Mouse (Mus musculus): ENCODE measurements around the gene Depdc5. TPM values are rescaled to one million over a fixed set of nuclear protein-coding genes. Genes with fewer than 3 reads are reported as not detected.

Depdc5 gene
- polyA plus RNA-seq, 1 experiment from 2014 or later: 23.8 TPM

DNA sequence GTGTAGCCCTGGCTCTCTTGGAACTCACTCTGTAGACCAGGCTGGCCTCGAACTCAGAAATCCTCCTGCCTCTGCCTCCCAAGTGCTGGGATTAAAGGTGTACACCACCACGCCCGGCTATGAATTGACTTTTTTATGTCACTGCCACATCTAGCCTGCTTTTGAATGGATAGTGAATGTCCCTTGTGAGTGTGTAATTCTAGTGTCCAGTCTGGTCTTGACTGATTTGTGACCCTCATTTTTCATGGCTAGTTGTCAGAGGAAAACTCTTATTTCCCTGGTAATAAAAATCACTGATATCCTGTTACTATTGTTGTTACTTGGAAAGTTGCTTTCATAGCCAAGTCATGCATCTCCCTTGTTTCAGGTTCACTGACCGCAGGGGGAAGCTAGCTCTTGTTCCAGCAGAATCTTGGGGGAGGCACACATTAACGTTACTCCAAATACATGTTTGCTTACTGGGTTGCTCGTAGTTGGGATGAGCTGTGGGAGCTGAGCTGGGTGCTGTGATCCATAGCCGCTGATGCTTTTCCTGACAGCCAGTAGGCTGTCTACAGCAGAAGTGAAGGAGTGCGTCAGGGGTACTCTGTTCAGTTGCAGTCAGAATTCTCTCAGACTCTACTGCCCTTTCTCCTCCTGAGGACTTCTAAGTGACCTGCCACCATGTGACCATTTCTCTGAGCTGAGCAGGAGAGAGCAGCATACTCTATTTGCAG lies 77.9 kb downstream of the Depdc5 start:
- ATAC-seq (ENCODE audit: low read depth): no peak
- Histone ChIP-seq H3K4me1 (replicated peaks; ENCODE audit: control insufficient read depth, insufficient read depth, low read length) (no peaks in the 10 kb centered on the region), H3K36me3 (ENCODE audit: control insufficient read depth, insufficient read depth, low read length) (peaks cover 31% of the 10 kb centered on the region), H3K9me3 (ENCODE audit: control insufficient read depth, low read length) (no peaks in the 10 kb centered on the region), H3K9ac (ENCODE audit: low read length) (no peak overlapping the region), H3K27me3 (ENCODE audit: control insufficient read depth, insufficient read depth, low read depth, low read length) (no peaks in the 10 kb centered on the region), H3K27ac (ENCODE audit: low read length) (no peak overlapping the region), H3K4me3 (ENCODE audit: low read length) (no peak overlapping the region), H3K4me2 (ENCODE audit: low read depth, low read length) (no peak overlapping the region)
- 92% methylated on average over 8 of the region's 8 CpGs for WGBS

DNA sequence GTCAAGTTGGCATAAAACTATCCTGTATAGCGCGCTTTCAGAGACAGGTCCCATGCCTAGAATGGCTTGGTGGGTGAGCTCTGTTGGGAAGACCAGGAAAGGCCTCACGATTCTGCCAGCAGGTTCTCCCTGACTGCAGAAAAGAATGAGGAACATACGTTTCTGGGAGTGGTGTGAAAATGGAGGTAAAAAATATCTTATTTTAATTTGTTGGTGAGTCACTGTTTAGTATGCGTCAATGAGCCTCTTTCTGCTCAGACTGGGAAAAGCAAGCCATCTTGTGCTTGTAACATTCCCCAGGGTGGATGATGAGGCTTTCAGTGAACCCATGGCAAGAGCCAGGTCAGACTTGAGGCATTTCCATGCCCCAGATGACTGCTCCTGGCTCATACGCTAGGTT lies 86.6 kb downstream of the Depdc5 start:
- Histone ChIP-seq H3K27ac (ENCODE audit: low read length) (no peak overlapping the region), H3K27me3 (ENCODE audit: control insufficient read depth, insufficient read depth, low read depth, low read length) (no peaks in the 10 kb centered on the region), H3K36me3 (ENCODE audit: control insufficient read depth, insufficient read depth, low read length) (peaks cover 31% of the 10 kb centered on the region), H3K9ac (ENCODE audit: low read length) (no peak overlapping the region), H3K4me1 (replicated peaks; ENCODE audit: control insufficient read depth, insufficient read depth, low read length) (no peaks in the 10 kb centered on the region), H3K4me2 (ENCODE audit: low read depth, low read length) (no peak overlapping the region), H3K4me3 (ENCODE audit: low read length) (no peak overlapping the region), H3K9me3 (ENCODE audit: control insufficient read depth, low read length) (no peaks in the 10 kb centered on the region)
- WGBS: 94% methylated on average over 6 of the region's 6 CpGs
- ATAC-seq (ENCODE audit: low read depth): no peak

DNA sequence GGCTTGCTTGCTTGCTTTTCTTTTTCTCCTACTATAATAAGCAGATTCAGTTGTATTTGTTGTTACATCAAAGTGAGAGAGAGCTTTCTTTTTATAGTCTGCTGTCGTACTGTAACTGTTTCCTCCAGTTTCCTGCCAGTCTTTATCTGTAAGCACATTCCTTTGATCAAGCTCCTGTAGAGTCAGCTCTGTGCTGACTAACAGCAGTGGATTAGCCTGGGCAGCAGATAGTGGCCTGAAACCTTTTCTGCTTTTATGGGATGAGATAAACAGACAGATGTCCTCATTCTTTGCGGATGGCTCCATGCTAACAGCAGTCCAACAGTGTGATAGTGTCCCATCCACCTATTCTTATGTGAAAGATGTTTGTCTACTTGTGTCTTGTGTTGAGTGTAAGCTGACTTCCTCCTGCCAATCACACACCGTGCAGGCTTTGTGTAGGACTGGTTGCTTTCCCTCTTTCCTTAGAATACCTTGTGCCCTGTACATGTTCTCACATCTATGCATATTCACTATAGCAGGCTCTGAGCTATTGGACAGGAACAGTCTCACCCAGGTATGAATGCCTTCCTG lies 87.3 kb downstream of the Depdc5 start:
- Histone ChIP-seq H3K27me3 (ENCODE audit: control insufficient read depth, insufficient read depth, low read depth, low read length) (no peaks in the 10 kb centered on the region), H3K9ac (ENCODE audit: low read length) (no peak overlapping the region), H3K9me3 (ENCODE audit: control insufficient read depth, low read length) (no peaks in the 10 kb centered on the region), H3K27ac (ENCODE audit: low read length) (no peak overlapping the region), H3K4me2 (ENCODE audit: low read depth, low read length) (no peak overlapping the region), H3K4me1 (replicated peaks; ENCODE audit: control insufficient read depth, insufficient read depth, low read length) (no peaks in the 10 kb centered on the region), H3K36me3 (ENCODE audit: control insufficient read depth, insufficient read depth, low read length) (peaks cover 31% of the 10 kb centered on the region), H3K4me3 (ENCODE audit: low read length) (no peak overlapping the region)
- 61% methylated on average over 3 of the region's 3 CpGs for WGBS
- ATAC-seq (ENCODE audit: low read depth): no peak

DNA sequence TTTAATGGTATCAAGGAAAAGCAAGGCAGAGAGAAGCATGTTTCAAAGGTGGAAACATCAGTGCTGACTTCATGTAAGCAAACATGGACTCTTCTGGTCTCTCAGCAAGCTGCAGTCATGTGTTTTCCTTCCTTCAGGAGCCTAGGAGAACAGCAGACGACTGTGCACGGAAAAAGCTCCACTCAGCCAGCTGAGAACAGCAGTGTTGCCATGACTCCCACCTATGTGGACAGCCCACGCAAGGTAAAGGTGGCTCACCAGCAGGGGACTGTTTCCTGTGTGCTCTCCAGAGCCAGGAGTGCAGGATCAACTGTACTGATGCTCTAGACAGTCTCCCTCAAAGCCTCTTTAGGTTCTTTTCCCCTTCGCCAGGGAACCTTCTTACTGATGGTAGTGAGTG lies 92.2 kb downstream of the Depdc5 start:
- no peak overlapping the region for H3K9ac ChIP-seq (ENCODE audit: low read length)
- H3K9me3 ChIP-seq (ENCODE audit: control insufficient read depth, low read length): no peaks in the 10 kb centered on the region
- no peak for ATAC-seq (ENCODE audit: low read depth)
- peaks cover 23% of the 10 kb centered on the region for H3K36me3 ChIP-seq (ENCODE audit: control insufficient read depth, insufficient read depth, low read length)
- H3K27me3 ChIP-seq (ENCODE audit: control insufficient read depth, insufficient read depth, low read depth, low read length): no peaks in the 10 kb centered on the region
- no peaks in the 10 kb centered on the region for H3K4me1 ChIP-seq (replicated peaks; ENCODE audit: control insufficient read depth, insufficient read depth, low read length)
- no peak overlapping the region for H3K27ac ChIP-seq (ENCODE audit: low read length)
- H3K4me2 ChIP-seq (ENCODE audit: low read depth, low read length): no peak overlapping the region
- WGBS: 71% methylated on average over 4 of the region's 4 CpGs
- no peak overlapping the region for H3K4me3 ChIP-seq (ENCODE audit: low read length)

DNA sequence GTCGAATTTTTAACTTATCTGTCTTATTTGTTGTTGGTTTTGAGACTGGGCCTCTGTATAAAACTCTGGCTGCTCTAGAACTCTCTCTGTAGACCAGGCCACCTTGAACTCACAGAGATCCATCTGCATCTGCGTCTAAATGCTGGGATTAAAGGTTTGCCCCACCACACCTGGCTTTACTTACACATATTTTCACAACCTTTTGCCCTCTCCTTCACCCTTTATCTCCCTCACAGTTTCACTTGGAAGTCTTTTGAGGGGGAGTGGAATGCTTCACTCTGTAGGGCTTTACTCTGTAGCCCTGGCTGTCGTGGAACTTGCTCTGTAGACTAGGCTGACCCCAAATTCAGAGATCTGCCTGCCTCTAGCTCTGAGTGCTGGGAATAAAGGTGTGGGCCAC lies 98.1 kb downstream of the Depdc5 start:
- Histone ChIP-seq H3K9me3 (ENCODE audit: control insufficient read depth, low read length) (no peaks in the 10 kb centered on the region), H3K4me1 (replicated peaks; ENCODE audit: control insufficient read depth, insufficient read depth, low read length) (no peaks in the 10 kb centered on the region; the same call in 1 of the 2 replicates), H3K36me3 (ENCODE audit: control insufficient read depth, insufficient read depth, low read length) (peaks cover 20% of the 10 kb centered on the region), H3K4me2 (ENCODE audit: low read depth, low read length) (no peak overlapping the region), H3K4me3 (ENCODE audit: low read length) (no peak overlapping the region), H3K27ac (ENCODE audit: low read length) (no peak overlapping the region), H3K27me3 (ENCODE audit: control insufficient read depth, insufficient read depth, low read depth, low read length) (no peaks in the 10 kb centered on the region), H3K9ac (ENCODE audit: low read length) (no peak overlapping the region)
- WGBS: 54% methylated on average over 3 of the region's 3 CpGs
- no peak for ATAC-seq (ENCODE audit: low read depth)

DNA sequence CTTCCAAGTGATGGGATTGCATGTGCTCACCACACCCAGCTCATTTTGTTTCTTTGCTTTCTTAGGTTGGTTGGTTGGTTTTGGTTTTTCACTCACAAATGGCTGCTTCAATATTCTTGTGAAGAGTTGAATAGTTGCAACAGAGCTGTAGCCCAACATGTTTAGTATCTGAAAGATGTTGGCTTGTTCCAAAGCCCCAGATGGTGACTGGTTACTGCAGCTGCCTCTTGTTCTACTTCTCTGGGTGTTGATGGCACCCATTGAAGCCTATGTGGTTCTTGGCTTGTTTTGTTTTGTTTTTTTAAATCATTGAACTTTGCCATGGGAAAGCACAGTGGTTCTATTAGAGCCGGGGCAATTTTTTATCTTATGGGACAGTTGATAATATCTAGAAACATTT lies 99.1 kb downstream of the Depdc5 start:
- Histone ChIP-seq H3K9ac (ENCODE audit: low read length) (no peak overlapping the region), H3K9me3 (ENCODE audit: control insufficient read depth, low read length) (no peaks in the 10 kb centered on the region), H3K27me3 (ENCODE audit: control insufficient read depth, insufficient read depth, low read depth, low read length) (no peaks in the 10 kb centered on the region), H3K4me1 (replicated peaks; ENCODE audit: control insufficient read depth, insufficient read depth, low read length) (no peaks in the 10 kb centered on the region; the same call in 1 of the 2 replicates), H3K27ac (ENCODE audit: low read length) (no peak overlapping the region), H3K4me2 (ENCODE audit: low read depth, low read length) (no peak overlapping the region), H3K36me3 (ENCODE audit: control insufficient read depth, insufficient read depth, low read length) (peaks cover 22% of the 10 kb centered on the region), H3K4me3 (ENCODE audit: low read length) (no peak overlapping the region)
- ATAC-seq (ENCODE audit: low read depth): no peak
- 90% methylated on average over 1 of the region's 1 CpGs for WGBS

DNA sequence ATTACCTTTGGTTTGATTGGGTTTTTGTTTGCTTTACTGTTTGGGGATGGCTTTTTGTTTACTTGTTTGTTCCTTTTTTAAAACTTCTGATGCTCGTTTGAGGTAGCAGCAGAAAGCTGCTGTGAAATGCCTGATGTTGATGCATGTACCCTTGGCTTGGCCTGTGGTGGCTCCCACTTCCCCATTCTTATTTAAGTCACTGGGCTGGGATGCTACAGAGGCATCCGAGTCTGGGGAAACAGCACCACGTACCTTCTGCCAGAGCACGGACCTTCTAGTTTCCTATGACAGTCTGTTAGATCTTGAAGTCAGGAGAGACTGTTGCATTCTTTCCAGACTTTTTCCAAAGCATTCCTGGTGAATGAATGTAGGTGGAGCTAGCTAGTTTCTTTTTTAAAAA lies 113.0 kb downstream of the Depdc5 start:
- no peaks in the 10 kb centered on the region for H3K27me3 ChIP-seq (ENCODE audit: control insufficient read depth, insufficient read depth, low read depth, low read length)
- no peak for ATAC-seq (ENCODE audit: low read depth)
- peaks cover 18% of the 10 kb centered on the region; the same call in 1 of the 2 replicates for H3K36me3 ChIP-seq (ENCODE audit: control insufficient read depth, insufficient read depth, low read length)
- H3K4me3 ChIP-seq (ENCODE audit: low read length): no peak overlapping the region
- no peak overlapping the region for H3K4me2 ChIP-seq (ENCODE audit: low read depth, low read length)
- no peaks in the 10 kb centered on the region for H3K4me1 ChIP-seq (replicated peaks; ENCODE audit: control insufficient read depth, insufficient read depth, low read length)
- H3K9me3 ChIP-seq (ENCODE audit: control insufficient read depth, low read length): no peaks in the 10 kb centered on the region
- H3K27ac ChIP-seq (ENCODE audit: low read length): no peak overlapping the region
- WGBS: 79% methylated on average over 4 of the region's 4 CpGs
- no peak overlapping the region for H3K9ac ChIP-seq (ENCODE audit: low read length)

DNA sequence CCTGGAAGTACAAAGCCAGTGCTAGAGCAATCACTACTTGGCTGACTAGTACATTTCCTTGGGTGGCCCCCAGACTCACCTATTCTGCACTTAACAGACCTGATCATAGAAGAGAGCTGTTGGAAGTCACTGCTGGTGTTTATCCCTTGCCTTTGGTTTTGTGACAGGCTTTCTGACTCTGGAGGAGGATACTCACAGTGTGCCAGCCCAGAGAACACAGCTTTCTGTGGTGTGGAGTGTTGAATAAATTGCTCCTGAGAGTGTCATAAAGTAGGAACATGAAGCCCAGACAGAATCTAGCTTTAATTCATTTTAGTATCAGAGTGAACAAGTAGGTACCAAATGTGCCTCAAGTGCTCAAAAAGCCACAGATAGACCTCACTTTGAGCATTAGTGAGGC lies 113.7 kb downstream of the Depdc5 start:
- no peak for ATAC-seq (ENCODE audit: low read depth)
- no peaks in the 10 kb centered on the region for H3K27me3 ChIP-seq (ENCODE audit: control insufficient read depth, insufficient read depth, low read depth, low read length)
- no peaks in the 10 kb centered on the region for H3K4me1 ChIP-seq (replicated peaks; ENCODE audit: control insufficient read depth, insufficient read depth, low read length)
- no peak overlapping the region for H3K9ac ChIP-seq (ENCODE audit: low read length)
- H3K4me3 ChIP-seq (ENCODE audit: low read length): no peak overlapping the region
- no peak overlapping the region for H3K4me2 ChIP-seq (ENCODE audit: low read depth, low read length)
- H3K36me3 ChIP-seq (ENCODE audit: control insufficient read depth, insufficient read depth, low read length): peaks cover 20% of the 10 kb centered on the region; the same call in 1 of the 2 replicates
- no peaks in the 10 kb centered on the region for H3K9me3 ChIP-seq (ENCODE audit: control insufficient read depth, low read length)
- H3K27ac ChIP-seq (ENCODE audit: low read length): no peak overlapping the region

DNA sequence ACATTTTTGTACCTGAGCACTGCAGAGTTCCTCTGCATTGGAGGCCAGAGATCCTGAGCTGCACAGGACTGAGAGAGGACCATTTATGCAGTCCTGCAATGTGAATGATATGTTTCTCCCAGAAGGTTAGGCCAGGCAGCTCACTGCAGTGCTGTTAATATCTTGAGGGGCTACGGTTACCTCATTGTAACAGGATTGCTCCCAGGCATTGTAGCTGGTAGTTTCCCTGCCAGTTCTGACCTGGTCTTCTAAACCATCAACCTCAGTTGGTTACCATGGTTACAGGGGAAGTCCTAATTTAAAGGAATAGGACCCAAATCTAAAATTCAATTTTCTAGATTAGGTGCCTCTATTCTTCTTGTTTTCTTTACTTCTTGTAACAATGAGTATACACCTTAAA lies 121.9 kb downstream of the Depdc5 start:
- Histone ChIP-seq H3K4me2 (ENCODE audit: low read depth, low read length) (no peak overlapping the region), H3K4me3 (ENCODE audit: low read length) (no peak overlapping the region), H3K4me1 (replicated peaks; ENCODE audit: control insufficient read depth, insufficient read depth, low read length) (no peaks in the 10 kb centered on the region), H3K9ac (ENCODE audit: low read length) (no peak overlapping the region), H3K27me3 (ENCODE audit: control insufficient read depth, insufficient read depth, low read depth, low read length) (no peaks in the 10 kb centered on the region), H3K36me3 (ENCODE audit: control insufficient read depth, insufficient read depth, low read length) (peaks cover 31% of the 10 kb centered on the region), H3K27ac (ENCODE audit: low read length) (no peak overlapping the region), H3K9me3 (ENCODE audit: control insufficient read depth, low read length) (no peaks in the 10 kb centered on the region)
- ATAC-seq (ENCODE audit: low read depth): no peak
- WGBS: 85% methylated on average over 1 of the region's 1 CpGs
